Mouse (Mus musculus) hindbrain, embryonic 14.5 days (tissue): Measurements from ENCODE around the gene Mylk3. TPM values are rescaled to one million over a fixed set of nuclear protein-coding genes. Genes with fewer than 3 reads are reported as not detected.

Experiments used
- ATAC-seq: fragments of 200-750 bp; cut with Nextera tagmentation; 2 replicates; pipeline ENCODE4 v1.8.0; 2017; ENCODE audit warnings: moderate number of reproducible peaks, mild to moderate bottlenecking, moderate TSS enrichment, moderate library complexity; ENCODE audit not compliant: low FRiP score
- DNase-seq: peaks from one replicate; pipeline ENCODE4 v3.0.0-alpha.2; 2015; ENCODE audit warnings: low spot score
- H3K27ac ChIP-seq: fragments of 300-500 bp; sonication (generic); 2 replicates; pipeline ENCODE4 v1.5.1; 2014; ENCODE audit warnings: mild to moderate bottlenecking, moderate library complexity
- H3K27me3 ChIP-seq: fragments of 300-500 bp; sonication (generic); 2 replicates; pipeline ENCODE4 v1.6.1; 2014; ENCODE audit warnings: mild to moderate bottlenecking, low read length, mixed read lengths; ENCODE audit not compliant: control insufficient read depth, insufficient read depth
- H3K36me3 ChIP-seq: fragments of 300-500 bp; sonication (generic); replicated peaks from 2 replicates; pipeline ENCODE4 v1.6.1; 2014; ENCODE audit not compliant: control insufficient read depth, insufficient read depth
- H3K4me1 ChIP-seq: fragments of 300-500 bp; sonication (generic); replicated peaks from 2 replicates; pipeline ENCODE4 v1.6.1; 2014; ENCODE audit warnings: antibody characterized with exemption, low read length, mixed read lengths; ENCODE audit not compliant: control insufficient read depth, insufficient read depth
- H3K4me2 ChIP-seq: fragments of 300-500 bp; sonication (generic); replicated peaks from 2 replicates; pipeline ENCODE4 v1.6.1; 2014; ENCODE audit warnings: mild to moderate bottlenecking, moderate library complexity
- H3K4me3 ChIP-seq: fragments of 300-500 bp; sonication (generic); replicated peaks from 2 replicates; pipeline ENCODE4 v1.5.1; 2014; ENCODE audit warnings: mild to moderate bottlenecking, low read length
- H3K9ac ChIP-seq: fragments of 300-500 bp; sonication (generic); 2 replicates; pipeline ENCODE4 v1.6.1; 2014
- H3K9me3 ChIP-seq: fragments of 300-500 bp; sonication (generic); 2 replicates; pipeline ENCODE4 v1.6.1; 2016; ENCODE audit warnings: low read length; ENCODE audit not compliant: control insufficient read depth
- WGBS: fragments of 180-500 bp; shearing (Covaris S2); extraction: QIAGEN DNeasy Blood & Tissue Kit; methylation state at CpG from one replicate; pipeline ENCODE4 v1.1.7; 2014; 5-methylcytosine and 5-hydroxymethylcytosine counted together
- polyA plus RNA-seq: library from polyadenylated mRNA; unstranded; fragments of >200 nt; fragmentation: Nextera tagmentation; extraction: Ambion mirVana; gene quantifications from 2 replicates; pipeline ENCODE4 v1.2.1, GENCODE M21; 2014

The Mylk3 gene
- polyA plus RNA-seq, 1 experiment from 2014 or later = 0.25 TPM

GRCm38 (mm10) chr8:85421329-85421728 is 35.2 kb upstream of the Mylk3 start:
- WGBS = 93% methylated on average over 1 of the region's 1 CpGs
- no peaks in the 10 kb centered on the region for H3K9me3 ChIP-seq

GRCm38 (mm10) chr8:85408526-85408925 is 22.4 kb upstream of the Mylk3 start:
- Histone ChIP-seq H3K27ac (no peak overlapping the region), H3K4me1 (no peaks in the 10 kb centered on the region), H3K4me3 (no peak overlapping the region), H3K27me3 (no peaks in the 10 kb centered on the region), H3K9me3 (no peaks in the 10 kb centered on the region), H3K9ac (no peak overlapping the region), H3K4me2 (no peak overlapping the region), H3K36me3 (peaks cover 14% of the 10 kb centered on the region; the same call in 1 of the 2 replicates)
- no peak for ATAC-seq
- no peak for DNase-seq
- 77% methylated on average over 3 of the region's 3 CpGs for WGBS

More at GRCm38 (mm10) chr8:85421329-85421728, 35.2 kb upstream of the Mylk3 start:
- H3K9ac ChIP-seq = no peak overlapping the region
- ATAC-seq = no peak
- no peak overlapping the region for H3K4me3 ChIP-seq
- no peak overlapping the region for H3K4me2 ChIP-seq
- no peaks in the 10 kb centered on the region for H3K27me3 ChIP-seq
- no peak for DNase-seq
- no peaks in the 10 kb centered on the region for H3K4me1 ChIP-seq
- no peak overlapping the region for H3K27ac ChIP-seq
- no peaks in the 10 kb centered on the region; the same call in 1 of the 2 replicates for H3K36me3 ChIP-seq

DNA sequence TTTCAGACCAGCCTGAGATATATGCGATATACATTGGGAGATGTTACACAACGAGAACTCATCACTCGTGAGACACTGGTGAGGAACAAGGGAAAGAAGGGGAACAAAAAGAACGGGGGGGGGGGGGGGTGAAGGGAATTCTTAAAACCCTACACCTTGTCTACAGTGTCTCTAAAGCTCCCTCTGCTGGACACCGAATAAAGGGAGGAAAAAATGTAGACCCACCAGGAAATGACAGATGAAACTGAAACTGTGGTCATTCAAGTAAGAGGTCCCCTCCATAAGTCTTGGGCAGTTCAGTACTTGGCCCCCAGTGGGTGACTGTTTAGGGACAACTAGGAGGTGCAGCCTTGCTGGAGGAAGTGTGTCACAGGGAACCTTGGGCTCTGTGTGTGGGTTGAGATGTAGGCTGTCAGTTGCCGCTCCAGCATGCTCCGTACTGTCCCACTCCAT is 21.9 kb upstream of the Mylk3 start:
- Histone ChIP-seq H3K27ac (no peak overlapping the region), H3K9ac (no peak overlapping the region), H3K4me2 (no peak overlapping the region), H3K27me3 (no peaks in the 10 kb centered on the region), H3K9me3 (no peaks in the 10 kb centered on the region), H3K4me3 (no peak overlapping the region), H3K4me1 (no peaks in the 10 kb centered on the region), H3K36me3 (peaks cover 14% of the 10 kb centered on the region; the same call in 1 of the 2 replicates)
- peak; percentile 43 for DNase-seq
- 75% methylated on average over 7 of the region's 7 CpGs for WGBS
- ATAC-seq = no peak

DNA sequence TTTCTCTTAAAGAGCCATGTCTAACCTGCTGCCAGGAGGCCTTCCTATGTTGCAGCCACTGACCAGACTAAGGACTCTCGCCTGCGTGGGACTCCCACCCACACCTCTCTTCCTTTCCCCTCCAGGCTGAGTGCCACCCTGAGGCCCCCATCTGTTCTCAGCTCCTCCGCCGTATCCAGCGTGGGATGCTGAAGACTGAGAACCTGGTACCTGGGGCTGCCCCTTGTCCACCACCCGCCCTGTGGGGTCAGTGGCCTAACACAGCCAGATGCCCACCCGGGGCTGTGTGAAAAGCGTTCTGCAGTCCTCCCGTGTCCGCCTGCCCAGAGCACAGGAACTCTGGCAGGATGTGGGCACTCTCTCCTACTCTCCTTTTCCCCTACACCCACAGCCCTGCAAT is 19.8 kb upstream of the Mylk3 start:
- ATAC-seq (no peak), DNase-seq (no peak)
- H3K9ac ChIP-seq = no peak overlapping the region
- H3K4me2 ChIP-seq = no peak overlapping the region
- H3K36me3 ChIP-seq = peaks cover 11% of the 10 kb centered on the region; the same call in 1 of the 2 replicates
- no peaks in the 10 kb centered on the region for H3K27me3 ChIP-seq
- H3K9me3 ChIP-seq = no peaks in the 10 kb centered on the region
- no peaks in the 10 kb centered on the region for H3K4me1 ChIP-seq
- H3K4me3 ChIP-seq = no peak overlapping the region
- 64% methylated on average over 10 of the region's 10 CpGs for WGBS
- H3K27ac ChIP-seq = no peak overlapping the region

DNA sequence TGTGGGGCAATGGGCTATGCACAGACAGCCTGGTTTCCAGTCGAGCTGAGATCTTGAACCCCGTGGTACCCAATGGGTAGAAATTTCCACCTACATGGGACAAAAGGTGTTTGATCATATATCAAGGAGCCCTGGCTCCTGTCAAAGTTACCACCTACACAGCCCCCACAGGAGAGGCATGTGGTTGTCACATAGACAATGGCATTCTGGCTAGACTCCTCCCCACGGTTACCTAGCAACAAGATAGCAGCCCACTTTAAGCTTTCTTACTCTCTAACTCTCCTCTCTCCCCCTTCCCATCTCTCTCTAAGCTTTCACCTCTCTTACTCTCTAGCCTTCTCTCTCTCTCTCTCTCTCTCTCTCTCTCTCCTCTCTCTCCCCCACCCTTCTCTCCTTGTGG is 19.3 kb upstream of the Mylk3 start:
- H3K4me2 ChIP-seq = no peak overlapping the region
- H3K9me3 ChIP-seq = no peaks in the 10 kb centered on the region
- no peaks in the 10 kb centered on the region for H3K4me1 ChIP-seq
- no peak overlapping the region for H3K9ac ChIP-seq
- H3K36me3 ChIP-seq = peaks cover 9% of the 10 kb centered on the region; the same call in 1 of the 2 replicates
- 45% methylated on average over 3 of the region's 3 CpGs for WGBS
- no peaks in the 10 kb centered on the region for H3K27me3 ChIP-seq
- H3K4me3 ChIP-seq = no peak overlapping the region
- DNase-seq (no peak), ATAC-seq (no peak)
- H3K27ac ChIP-seq = no peak overlapping the region

- Histone ChIP-seq H3K36me3 (no peaks in the 10 kb centered on the region), H3K9me3 (no peaks in the 10 kb centered on the region), H3K27ac (no peak overlapping the region), H3K9ac (no peak overlapping the region), H3K4me2 (no peak overlapping the region), H3K4me3 (no peak overlapping the region), H3K27me3 (no peaks in the 10 kb centered on the region), H3K4me1 (no peaks in the 10 kb centered on the region)
- no peak for DNase-seq
- 88% methylated on average over 4 of the region's 4 CpGs for WGBS
- ATAC-seq = no peak
Measured at GRCm38 (mm10) chr8:85398548-85398947, 12.4 kb upstream of the Mylk3 start.

GRCm38 (mm10) chr8:85397508-85397907 is 11.4 kb upstream of the Mylk3 start:
- peak; percentile 40 for DNase-seq

DNA sequence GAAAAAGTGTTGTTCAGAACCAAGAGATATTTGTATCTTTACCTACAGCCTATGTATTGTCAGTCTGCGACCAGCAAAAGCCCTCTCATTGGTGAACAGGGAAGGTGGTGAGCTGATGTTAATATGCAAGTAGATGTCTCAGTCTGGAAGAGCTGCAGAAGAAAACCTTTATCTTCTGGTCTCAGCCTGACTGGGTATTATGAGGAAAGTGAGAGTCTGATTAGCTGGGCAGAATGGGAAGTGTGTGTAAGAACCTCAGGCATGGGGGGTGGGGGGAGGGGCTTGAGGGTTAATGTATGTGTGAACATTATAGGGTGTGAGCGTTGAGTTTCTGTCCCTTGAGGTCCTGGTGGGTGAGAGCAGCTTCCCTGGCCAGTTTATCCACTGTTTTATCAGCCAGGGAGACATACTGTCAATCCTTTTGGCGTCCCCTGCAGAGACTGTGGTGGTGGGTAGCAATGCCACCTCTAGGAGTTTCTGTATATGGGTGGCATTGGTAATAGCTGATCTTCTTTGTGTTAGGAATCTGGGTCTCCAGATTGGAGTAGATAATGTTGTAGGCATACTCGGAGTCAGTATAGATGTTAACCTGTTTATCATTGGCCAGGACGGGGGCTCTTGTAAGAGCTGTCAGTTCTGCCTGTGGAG is 10.4 kb upstream of the Mylk3 start:
- Histone ChIP-seq H3K36me3 (no peaks in the 10 kb centered on the region), H3K4me1 (no peaks in the 10 kb centered on the region), H3K27ac (no peak overlapping the region), H3K9ac (no peak overlapping the region), H3K4me3 (no peak overlapping the region), H3K4me2 (no peak overlapping the region), H3K9me3 (no peaks in the 10 kb centered on the region), H3K27me3 (no peaks in the 10 kb centered on the region)
- WGBS = 84% methylated on average over 5 of the region's 5 CpGs
- DNase-seq (no peak), ATAC-seq (no peak)

More at GRCm38 (mm10) chr8:85397508-85397907, 11.4 kb upstream of the Mylk3 start:
- no peak overlapping the region for H3K9ac ChIP-seq
- H3K36me3 ChIP-seq = no peaks in the 10 kb centered on the region
- no peaks in the 10 kb centered on the region for H3K27me3 ChIP-seq
- H3K27ac ChIP-seq = no peak overlapping the region
- H3K9me3 ChIP-seq = no peaks in the 10 kb centered on the region
- no peak overlapping the region for H3K4me2 ChIP-seq
- H3K4me3 ChIP-seq = no peak overlapping the region
- no peak for ATAC-seq
- 48% methylated on average over 5 of the region's 5 CpGs for WGBS
- no peaks in the 10 kb centered on the region for H3K4me1 ChIP-seq

GRCm38 (mm10) chr8:85395681-85396431 is 9.7 kb upstream of the Mylk3 start:
- no peak overlapping the region for H3K4me2 ChIP-seq
- DNase-seq = no peak
- no peak overlapping the region for H3K9ac ChIP-seq
- H3K36me3 ChIP-seq = no peaks in the 10 kb centered on the region
- H3K4me3 ChIP-seq = no peak overlapping the region
- no peak overlapping the region for H3K27ac ChIP-seq
- no peaks in the 10 kb centered on the region for H3K9me3 ChIP-seq
- H3K4me1 ChIP-seq = no peaks in the 10 kb centered on the region
- ATAC-seq = no peak
- H3K27me3 ChIP-seq = no peaks in the 10 kb centered on the region
- 89% methylated on average over 8 of the region's 8 CpGs for WGBS
